Mouse (Mus musculus): ENCODE measurements at regions not wholly inside any gene's neighbourhood (a gene's known extent, or its start where the extent isn't known, plus 50 kb on each side); places are given as distances from the start of the nearest gene placed in this dataset.

DNA sequence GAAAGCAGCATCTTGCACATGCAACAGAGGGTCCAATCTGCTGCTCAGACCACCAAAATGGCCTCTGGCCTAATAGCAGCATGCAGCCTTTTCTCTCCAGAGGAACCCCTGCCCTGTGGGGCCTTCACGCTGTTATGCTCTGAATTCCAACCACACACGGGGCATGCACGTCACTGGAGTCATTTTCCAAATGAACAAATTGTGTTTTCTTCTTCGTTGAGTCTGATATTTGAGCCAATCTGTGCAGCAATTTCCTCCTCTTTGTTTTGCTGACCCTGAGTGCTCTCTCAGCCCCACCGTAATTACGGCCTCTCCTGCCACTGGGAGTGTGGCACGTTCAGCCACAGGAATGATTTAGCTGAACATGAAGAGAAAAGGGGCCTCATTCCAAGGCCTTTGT, 174.3 kb upstream of the Klhl29 start:
- TF ChIP-seq EP300 (IDR thresholded peaks at IDR 0.05; ENCODE audit: insufficient read depth, low read depth, low read length), result no peak
- TF ChIP-seq POLR2A (IDR thresholded peaks at IDR 0.05; ENCODE audit: insufficient read depth, low read depth, low read length), result no peak
- TF ChIP-seq CTCF (IDR thresholded peaks at IDR 0.05), result no peak

Measured in heart, adult 2 months (tissue).